Mouse (Mus musculus) hindbrain, postnatal 0 days (tissue): ENCODE measurements around the gene Stau1. TPM values are rescaled to one million over a fixed set of nuclear protein-coding genes. Genes with fewer than 3 reads are reported as not detected.
A peak's percentile ranks its signal among the peaks of the same experiment; 100 is the strongest.
"Not testable (repeated sequence)": the region's sequence is repeated elsewhere in the genome, so short reads cannot be mapped to it uniquely, and the experiment has no call there.

Experiments used
- ATAC-seq: fragments of 200-750 bp; cut with Nextera tagmentation; 2 replicates; pipeline ENCODE4 v1.8.0; 2017; ENCODE audit warnings: mild to moderate bottlenecking, moderate TSS enrichment, moderate library complexity
- DNase-seq: peaks from one replicate; pipeline ENCODE4 v3.0.0-alpha.2; 2015; ENCODE audit warnings: low spot score
- H3K27ac ChIP-seq: fragments of 300-500 bp; sonication (generic); 2 replicates; pipeline ENCODE4 v1.5.1; 2014; ENCODE audit warnings: mild to moderate bottlenecking
- H3K27me3 ChIP-seq: fragments of 300-500 bp; sonication (generic); 2 replicates; pipeline ENCODE4 v1.6.1; 2014; ENCODE audit warnings: low read length, mixed read lengths; ENCODE audit not compliant: insufficient read depth
- H3K36me3 ChIP-seq: fragments of 300-500 bp; sonication (generic); 2 replicates; pipeline ENCODE4 v1.6.1; 2014; ENCODE audit warnings: low read length, mixed read lengths; ENCODE audit not compliant: insufficient read depth
- H3K4me1 ChIP-seq: fragments of 300-500 bp; sonication (generic); 2 replicates; pipeline ENCODE4 v1.6.1; 2014; ENCODE audit warnings: antibody characterized with exemption, low read length, mixed read lengths; ENCODE audit not compliant: insufficient read depth
- H3K4me2 ChIP-seq: fragments of 300-500 bp; sonication (generic); 2 replicates; pipeline ENCODE4 v1.6.1; 2014; ENCODE audit warnings: low read depth, mild to moderate bottlenecking, low read length, moderate library complexity, mixed read lengths
- H3K4me3 ChIP-seq: fragments of 300-500 bp; sonication (generic); 2 replicates; pipeline ENCODE4 v1.5.1; 2014; ENCODE audit warnings: low read length
- H3K9ac ChIP-seq: fragments of 300-500 bp; sonication (generic); replicated peaks from 2 replicates; pipeline ENCODE4 v1.6.1; 2014; ENCODE audit warnings: mild to moderate bottlenecking, low read length, moderate library complexity, mixed read lengths
- H3K9me3 ChIP-seq: fragments of 300-500 bp; sonication (generic); 2 replicates; pipeline ENCODE4 v1.6.1; 2016; ENCODE audit warnings: low read length, mixed read lengths
- CTCF ChIP-seq: IDR thresholded peaks from 2 replicates; pipeline ENCODE4 v1.5.1; 2016; ENCODE audit warnings: antibody characterized with exemption, control low read depth, low read depth
- WGBS: fragments of 180-500 bp; shearing (Covaris S2); extraction: QIAGEN DNeasy Blood & Tissue Kit; methylation state at CpG from one replicate; pipeline ENCODE4 v1.1.7; 2014; 5-methylcytosine and 5-hydroxymethylcytosine counted together
- polyA plus RNA-seq: library from polyadenylated mRNA; unstranded; fragments of >200 nt; fragmentation: Nextera tagmentation; extraction: Ambion mirVana; gene quantifications from 2 replicates; pipeline ENCODE4 v1.2.1, GENCODE M21; 2015
- total RNA-seq: library from RNA; depleted of rRNA; stranded (reverse); fragments of >200 nt; gene quantifications from 2 replicates; pipeline ENCODE4 v1.2.3, GENCODE M21; 2014

Gene Stau1
- total and polyA plus RNA-seq, 2 experiments from 2014 or later: 37.9 to 86.0 TPM

DNA sequence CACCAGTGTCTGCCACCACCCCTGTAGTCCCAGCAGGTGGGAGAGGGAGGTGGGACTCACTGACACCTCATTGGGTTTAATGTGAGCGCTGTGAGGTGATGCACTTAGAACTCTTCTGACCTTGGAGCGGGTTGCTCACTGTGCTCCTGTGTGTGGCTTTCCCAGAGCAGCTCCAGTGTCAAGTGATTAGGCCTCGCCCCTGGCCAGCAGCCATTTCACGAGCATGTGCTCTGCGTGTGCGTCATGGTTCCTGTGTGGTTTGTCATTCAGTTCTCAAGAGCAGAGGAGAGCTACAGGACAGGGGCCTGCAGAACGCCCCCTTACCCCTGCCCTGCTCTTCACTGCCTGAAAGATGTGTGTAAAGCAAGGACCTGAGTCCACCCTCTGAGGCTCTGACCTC, 32.5 kb upstream of the Stau1 start:
- WGBS: 96% methylated on average over 7 of the region's 7 CpGs
- ATAC-seq (no peak), DNase-seq (no peak)
- TF ChIP-seq CTCF: no peak
- Histone ChIP-seq H3K9me3 (no peaks in the 10 kb centered on the region), H3K27ac (no peak overlapping the region), H3K36me3 (peaks cover 76% of the 10 kb centered on the region), H3K4me1 (no peaks in the 10 kb centered on the region), H3K4me3 (no peak overlapping the region), H3K9ac (no peak overlapping the region), H3K4me2 (no peak overlapping the region), H3K27me3 (no peaks in the 10 kb centered on the region)

GRCm38 (mm10) chr2:167019396-167019795, 23.3 kb upstream of the Stau1 start:
- TF ChIP-seq CTCF: no peak
- Histone ChIP-seq H3K36me3 (peaks cover 46% of the 10 kb centered on the region), H3K4me3 (no peak overlapping the region), H3K4me1 (peaks cover 9% of the 10 kb centered on the region), H3K27me3 (no peaks in the 10 kb centered on the region), H3K4me2 (no peak overlapping the region), H3K9me3 (no peaks in the 10 kb centered on the region), H3K27ac (no peak overlapping the region), H3K9ac (no peak overlapping the region)
- DNase-seq: no peak
- 97% methylated on average over 10 of the region's 10 CpGs for WGBS
- no peak for ATAC-seq

GRCm38 (mm10) chr2:167015382-167015718, 19.3 kb upstream of the Stau1 start:
- no peak for TF ChIP-seq CTCF
- H3K27me3 ChIP-seq: no peaks in the 10 kb centered on the region
- peaks cover 17% of the 10 kb centered on the region for H3K36me3 ChIP-seq
- H3K4me3 ChIP-seq: peak overlapping the region; percentile 93
- peaks cover 9% of the 10 kb centered on the region for H3K4me1 ChIP-seq
- peak overlapping the region; percentile 76 for H3K9ac ChIP-seq
- no peaks in the 10 kb centered on the region for H3K9me3 ChIP-seq
- 0% methylated on average over 14 of the region's 21 CpGs for WGBS
- ATAC-seq: peak; percentile 78
- peak overlapping the region; percentile 97 for H3K4me2 ChIP-seq
- peak overlapping the region; percentile 79 for H3K27ac ChIP-seq
- no peak for DNase-seq

DNA sequence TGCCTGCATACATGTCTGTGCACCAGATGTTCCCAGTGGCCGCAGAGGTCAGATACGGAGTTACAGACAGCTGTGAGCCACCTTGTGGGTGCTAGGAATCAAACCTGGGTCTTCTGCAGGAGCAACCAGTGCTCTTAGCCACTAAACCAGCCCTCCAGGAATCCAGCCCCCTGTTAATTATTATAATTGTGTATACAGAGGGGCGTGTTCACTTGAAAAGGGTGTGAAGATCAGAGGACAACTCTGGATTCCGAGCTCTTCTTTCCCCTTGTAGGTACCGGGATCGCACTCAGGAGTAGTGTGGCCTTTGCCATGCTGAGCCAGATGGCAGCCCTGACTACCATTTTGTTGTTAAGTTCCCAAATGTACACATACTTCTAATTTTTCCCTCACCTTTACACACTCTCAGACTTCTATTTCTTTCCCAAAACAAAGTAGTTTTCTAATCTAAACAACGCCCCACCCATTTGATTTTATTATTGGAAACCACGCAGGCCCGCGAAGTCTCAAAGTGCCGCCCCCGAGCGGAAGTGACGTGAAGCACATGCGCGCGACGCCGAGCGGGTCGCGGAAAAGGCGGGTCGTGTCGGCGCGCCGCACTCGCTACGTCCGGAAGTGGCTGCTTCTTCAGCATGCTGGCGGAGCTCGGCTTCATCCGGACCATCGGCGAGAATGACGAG, 18.7 kb upstream of the Stau1 start, which contains the start of gene Ddx27:
Ddx27 (plus strand) TSS at position 492 of the 680 bp plus-strand sequence.
- Histone ChIP-seq H3K4me1 (peaks cover 9% of the 10 kb centered on the region), H3K9ac (peak within 1 kb of the TSS; percentile 76), H3K27me3 (no peaks in the 10 kb centered on the region), H3K4me3 (peak within 1 kb of the TSS; percentile 93), H3K27ac (peak within 1 kb of the TSS; percentile 79), H3K4me2 (peak within 1 kb of the TSS; percentile 97), H3K9me3 (no peaks in the 10 kb centered on the region), H3K36me3 (peaks cover 12% of the 10 kb centered on the region)
- no peak for TF ChIP-seq CTCF
- DNase-seq (peak; percentile 97), ATAC-seq (peak; percentile 94)
- 1% methylated on average over 37 of the region's 37 CpGs for WGBS

DNA sequence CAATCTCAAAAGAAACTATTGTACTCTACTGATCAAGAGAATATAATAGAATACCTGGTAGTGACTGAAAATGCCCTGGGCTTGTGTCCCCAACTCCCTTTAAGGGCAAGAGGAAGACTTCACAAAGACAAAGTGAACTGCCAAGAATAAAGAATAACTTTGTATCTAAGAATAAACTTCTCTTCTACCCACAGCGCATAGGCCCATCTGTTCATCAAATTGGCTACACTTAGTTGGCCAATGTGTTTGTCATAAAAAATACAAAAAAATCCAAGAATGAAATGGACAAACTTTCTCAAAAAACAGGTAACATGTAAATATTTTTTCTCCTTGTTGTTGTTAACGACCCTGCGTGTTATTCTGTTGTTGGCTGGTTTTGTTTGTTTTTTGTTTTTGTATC, 14.4 kb upstream of the Stau1 start:
- Histone ChIP-seq H3K9me3 (no peaks in the 10 kb centered on the region), H3K9ac (no peak overlapping the region), H3K4me3 (no peak overlapping the region), H3K36me3 (no peaks in the 10 kb centered on the region), H3K27me3 (no peaks in the 10 kb centered on the region), H3K27ac (no peak overlapping the region), H3K4me1 (no peaks in the 10 kb centered on the region; the same call in 1 of the 2 replicates), H3K4me2 (no peak overlapping the region)
- 90% methylated on average over 3 of the region's 3 CpGs for WGBS
- DNase-seq (no peak), ATAC-seq (no peak)
- no peak for TF ChIP-seq CTCF

DNA sequence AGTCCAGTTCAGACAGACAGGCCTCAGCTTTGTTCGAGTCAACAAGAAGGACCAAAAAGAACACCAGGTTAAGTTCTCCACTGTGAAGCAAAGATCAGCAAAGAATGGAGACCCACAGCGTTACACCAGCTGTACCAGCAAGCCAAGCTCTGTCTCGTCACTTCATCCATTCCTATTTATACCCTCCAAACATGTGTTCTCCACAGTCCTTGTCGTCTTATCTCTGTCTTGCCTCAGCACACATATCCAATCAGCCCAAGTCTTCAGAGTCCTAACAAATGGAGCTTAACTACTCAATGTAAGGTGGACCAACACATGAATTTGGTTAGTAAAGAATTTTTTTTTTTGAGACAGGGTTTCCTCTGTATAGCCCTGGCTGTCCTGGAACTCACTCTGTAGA, 13.4 kb upstream of the Stau1 start:
- ATAC-seq (no peak), DNase-seq (no peak)
- no peak overlapping the region for H3K4me3 ChIP-seq
- no peaks in the 10 kb centered on the region for H3K36me3 ChIP-seq
- H3K4me2 ChIP-seq: no peak overlapping the region
- TF ChIP-seq CTCF: no peak
- no peak overlapping the region for H3K27ac ChIP-seq
- no peaks in the 10 kb centered on the region for H3K4me1 ChIP-seq
- 80% methylated on average over 4 of the region's 4 CpGs for WGBS
- H3K9ac ChIP-seq: no peak overlapping the region
- H3K27me3 ChIP-seq: no peaks in the 10 kb centered on the region
- H3K9me3 ChIP-seq: no peaks in the 10 kb centered on the region

DNA sequence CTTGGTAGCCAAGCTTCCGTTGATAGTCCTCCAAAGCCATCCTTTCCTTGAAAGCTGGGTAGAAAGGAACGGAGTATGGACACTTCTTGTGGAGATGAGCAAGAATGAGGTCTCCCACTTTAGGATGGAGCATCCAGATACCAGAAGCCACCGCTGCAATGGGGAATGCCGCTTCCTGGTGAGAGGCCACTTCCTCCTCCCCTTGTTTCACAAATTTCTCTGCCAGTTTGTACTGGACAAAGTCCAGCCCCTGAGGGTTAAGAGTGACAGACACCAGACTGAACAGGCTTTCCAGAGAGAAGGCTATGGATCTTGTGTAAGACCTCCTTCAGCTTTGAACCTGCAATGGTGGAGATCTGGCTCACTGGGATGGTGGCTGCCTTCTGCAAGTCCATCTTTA, 11.5 kb upstream of the Stau1 start:
- H3K9ac ChIP-seq, DNase-seq, H3K9me3 ChIP-seq, H3K4me1 ChIP-seq, H3K36me3 ChIP-seq, H3K4me3 ChIP-seq, H3K27me3 ChIP-seq, H3K4me2 ChIP-seq: not testable (repeated sequence)
- WGBS: 73% methylated on average over 4 of the region's 4 CpGs
- 0 out of 2 replicates have a peak, but pooled peaks have one; percentile 24 for ATAC-seq
- H3K27ac ChIP-seq: peak overlapping the region; percentile 59; the same call in 1 of the 2 replicates
